Mouse (Mus musculus) heart, postnatal 0 days (tissue): ENCODE data around the gene Mdfi.

Source experiments
- CTCF ChIP-seq: IDR thresholded peaks from 2 replicates; pipeline ENCODE4 v1.5.1; 2016; ENCODE audit warnings: antibody characterized with exemption, control low read depth, low read depth
- EP300 ChIP-seq: IDR thresholded peaks from 2 replicates; pipeline ENCODE4 v1.6.1; 2016; ENCODE audit warnings: antibody characterized with exemption, low read depth

DNA sequence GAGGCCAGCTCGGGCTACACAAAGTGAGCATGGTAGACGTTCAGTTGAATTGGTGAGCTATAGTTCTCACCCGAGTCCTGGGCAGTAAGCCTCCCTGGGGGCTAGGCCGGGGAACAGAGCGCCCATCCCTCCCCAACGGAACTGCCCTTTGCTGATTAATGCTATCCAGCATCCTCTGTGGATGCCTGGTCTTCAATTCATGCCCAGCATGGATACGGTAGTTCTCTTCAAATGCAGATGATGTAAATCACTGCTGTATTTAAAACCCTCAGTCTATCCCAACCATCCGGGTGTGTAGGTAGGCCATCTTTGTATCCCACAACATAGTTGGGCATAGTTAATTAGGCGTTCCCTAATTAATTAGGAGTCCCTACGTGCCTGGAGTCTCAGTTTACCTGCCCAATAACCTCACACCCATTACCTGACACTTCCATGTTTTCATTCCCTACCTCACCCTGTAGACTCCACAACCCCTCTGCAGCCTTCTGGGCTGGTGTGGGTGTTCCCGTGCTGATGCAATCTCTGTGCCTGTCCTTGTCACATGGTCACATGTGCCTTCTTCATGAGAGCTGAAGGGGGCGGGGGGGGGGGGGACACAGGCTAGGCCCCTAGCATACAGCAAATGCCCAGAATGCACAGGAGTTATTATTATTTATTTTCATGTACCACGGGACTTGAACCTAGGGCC, 16.3 kb downstream of the Mdfi start:
- no peak for TF ChIP-seq CTCF
- no peak for TF ChIP-seq EP300
